Comparison of ENCODE assay signal across 15 mouse cellular contexts in genomic region chr17:14816107-14816506, GRCm38 (mm10).
"Had no signal": no experiment of that assay in that cellular context is flagged by ENCODE, and none has a peak within 500 bp of the region (broad histone marks: within the 10 kb centered on the region; RNA-seq: fewer than 3 reads in every experiment).

No protein-coding gene starts in this region.

- ATAC-seq: liver, postnatal 0 days; lung, postnatal 0 days; midbrain, embryonic 13.5 days; midbrain, embryonic 15.5 days had no signal

- DNase-seq: liver, postnatal 0 days; lung, adult 2 months; lung, postnatal 14 days; lung, postnatal 36 days; retina, postnatal 1 day; right cerebral cortex, adult 18-20 months; right cerebral cortex, postnatal 25 days; right cerebral cortex, postnatal 4 days; spleen, adult 18-20 months; thymus, adult 18-20 months; thymus, postnatal 14 days; thymus, postnatal 36 days had no signal
